8 mouse cellular contexts compared by ENCODE assay signal in genomic region chr5:129941495-129942045, GRCm38 (mm10). TPM values are rescaled to one million over a fixed set of nuclear protein-coding genes. Genes with fewer than 3 reads are reported as not detected.
DNase-seq lines count a peak whose midpoint lies in the region; ATAC-seq and TF ChIP-seq lines count a peak whose summit lies in the region.

Vkorc1l1 (plus strand) TSS chr5:129941970.

- peak; percentile 95 for ATAC-seq in forebrain, embryonic 12.5 days (ENCODE audit: low FRiP score)
- ATAC-seq in heart, postnatal 0 days (ENCODE audit: insufficient read depth, low read depth) = peak; percentile 94
- peak; percentile 92 for ATAC-seq in liver, embryonic 16.5 days (ENCODE audit: low read depth)
- ATAC-seq in neural tube, embryonic 13.5 days (ENCODE audit: low read depth) = peak; percentile 96

- 2% methylated on average over 55 of the region's 59 CpGs for WGBS in forebrain, embryonic 12.5 days
- WGBS in heart, postnatal 0 days = 1% methylated on average over 54 of the region's 59 CpGs
- whole genome bisulfite sequencing in liver, embryonic 16.5 days (ENCODE audit: insufficient replicate concordance) = under 1% methylated on average over 59 of the region's 59 CpGs
- under 1% methylated on average over 54 of the region's 59 CpGs for whole genome bisulfite sequencing in neural tube, embryonic 13.5 days

- peak within 1 kb of the TSS; percentile 59 for H3K27ac ChIP-seq in forebrain, embryonic 12.5 days
- peak within 1 kb of the TSS; percentile 76 for H3K27ac ChIP-seq in heart, postnatal 0 days (ENCODE audit: low read depth)
- H3K27ac ChIP-seq in liver, embryonic 16.5 days (ENCODE audit: low read length) = peak within 1 kb of the TSS; percentile 90
- peak within 1 kb of the TSS; percentile 81 for H3K27ac ChIP-seq in neural tube, embryonic 13.5 days (replicated peaks)
- H3K27ac ChIP-seq in testis, adult 2 months (ENCODE audit: control insufficient read depth, insufficient read depth, low read depth, low read length) = peak within 1 kb of the TSS; percentile 81

- H3K27me3 ChIP-seq in E14TG2a.4 (ENCODE audit: insufficient read depth, low read length) = no peaks in the 10 kb centered on the region
- H3K27me3 ChIP-seq in forebrain, embryonic 12.5 days = no peaks in the 10 kb centered on the region
- H3K27me3 ChIP-seq in heart, postnatal 0 days (ENCODE audit: control insufficient read depth, insufficient read depth, low read length) = no peaks in the 10 kb centered on the region
- H3K27me3 ChIP-seq in liver, embryonic 16.5 days (ENCODE audit: control insufficient read depth, insufficient read depth, low read depth, low read length) = no peaks in the 10 kb centered on the region
- H3K27me3 ChIP-seq in neural tube, embryonic 13.5 days = no peaks in the 10 kb centered on the region
- no peaks in the 10 kb centered on the region for H3K27me3 ChIP-seq in testis, adult 2 months (ENCODE audit: control insufficient read depth, insufficient read depth, low read length)

- H3K4me2 ChIP-seq in forebrain, embryonic 12.5 days = peak within 1 kb of the TSS; percentile 82
- peak within 1 kb of the TSS; percentile 69 for H3K4me2 ChIP-seq in heart, postnatal 0 days (ENCODE audit: low read depth, low read length)
- peak within 1 kb of the TSS; percentile 85 for H3K4me2 ChIP-seq in liver, embryonic 16.5 days (ENCODE audit: low read depth, low read length)
- H3K4me2 ChIP-seq in neural tube, embryonic 13.5 days = peak within 1 kb of the TSS; percentile 81

- H3K4me1 ChIP-seq in E14TG2a.4 (replicated peaks; ENCODE audit: low read depth, low read length) = peaks cover 46% of the 10 kb centered on the region
- peaks cover 13% of the 10 kb centered on the region for H3K4me1 ChIP-seq in forebrain, embryonic 12.5 days
- H3K4me1 ChIP-seq in heart, postnatal 0 days (ENCODE audit: control insufficient read depth, insufficient read depth) = peaks cover 5% of the 10 kb centered on the region; the same call in 1 of the 2 replicates
- peaks cover 19% of the 10 kb centered on the region for H3K4me1 ChIP-seq in liver, embryonic 16.5 days (ENCODE audit: control insufficient read depth, low read depth, low read length)
- H3K4me1 ChIP-seq in neural tube, embryonic 13.5 days (replicated peaks) = peaks cover 12% of the 10 kb centered on the region
- H3K4me1 ChIP-seq in testis, adult 2 months (ENCODE audit: control insufficient read depth, insufficient read depth, low read length) = peaks cover 3% of the 10 kb centered on the region

- H3K4me3 ChIP-seq in E14TG2a.4 (replicated peaks; ENCODE audit: low read length) = peak within 1 kb of the TSS; percentile 93
- H3K4me3 ChIP-seq in forebrain, embryonic 12.5 days (replicated peaks) = peak within 1 kb of the TSS; percentile 93
- H3K4me3 ChIP-seq in heart, postnatal 0 days (ENCODE audit: low read depth, low read length) = peak within 1 kb of the TSS; percentile 62
- peak within 1 kb of the TSS; percentile 94 for H3K4me3 ChIP-seq in liver, embryonic 16.5 days (ENCODE audit: low read depth, low read length)
- peak within 1 kb of the TSS; percentile 77 for H3K4me3 ChIP-seq in neural tube, embryonic 13.5 days
- H3K4me3 ChIP-seq in testis, adult 2 months (ENCODE audit: control insufficient read depth, low read depth, low read length) = peak within 1 kb of the TSS; percentile 95

- peak within 1 kb of the TSS; percentile 87 for H3K9ac ChIP-seq in forebrain, embryonic 12.5 days
- peak within 1 kb of the TSS; percentile 75 for H3K9ac ChIP-seq in heart, postnatal 0 days (replicated peaks; ENCODE audit: low read depth, low read length)
- peak within 1 kb of the TSS; percentile 91 for H3K9ac ChIP-seq in liver, embryonic 16.5 days (ENCODE audit: low read depth, low read length)
- H3K9ac ChIP-seq in neural tube, embryonic 13.5 days = peak within 1 kb of the TSS; percentile 87

- no peak for TF ChIP-seq EP300 in heart, postnatal 0 days (IDR thresholded peaks at IDR 0.05; ENCODE audit: low read depth)

- peaks cover 25% of the 10 kb centered on the region for H3K36me3 ChIP-seq in E14TG2a.4 (ENCODE audit: insufficient read depth, low read length)
- peaks cover 9% of the 10 kb centered on the region for H3K36me3 ChIP-seq in forebrain, embryonic 12.5 days (replicated peaks)
- no peaks in the 10 kb centered on the region; the same call in 1 of the 2 replicates for H3K36me3 ChIP-seq in heart, postnatal 0 days (replicated peaks; ENCODE audit: control insufficient read depth, insufficient read depth, low read length)
- peaks cover 7% of the 10 kb centered on the region; the same call in 1 of the 2 replicates for H3K36me3 ChIP-seq in liver, embryonic 16.5 days (ENCODE audit: control insufficient read depth, insufficient read depth)
- H3K36me3 ChIP-seq in neural tube, embryonic 13.5 days = no peaks in the 10 kb centered on the region
- H3K36me3 ChIP-seq in testis, adult 2 months (ENCODE audit: control insufficient read depth, insufficient read depth, low read length) = no peaks in the 10 kb centered on the region; the same call in 1 of the 2 replicates

- H3K9me3 ChIP-seq in E14TG2a.4 (ENCODE audit: low read length) = no peaks in the 10 kb centered on the region
- H3K9me3 ChIP-seq in forebrain, embryonic 12.5 days = no peaks in the 10 kb centered on the region
- no peaks in the 10 kb centered on the region for H3K9me3 ChIP-seq in heart, postnatal 0 days (replicated peaks; ENCODE audit: control insufficient read depth, low read length)
- no peaks in the 10 kb centered on the region for H3K9me3 ChIP-seq in liver, embryonic 16.5 days (replicated peaks; ENCODE audit: control insufficient read depth, low read length)
- no peaks in the 10 kb centered on the region for H3K9me3 ChIP-seq in neural tube, embryonic 13.5 days

- no peak for TF ChIP-seq CTCF in E14TG2a.4 (conservative IDR thresholded peaks at IDR 0.05; ENCODE audit: low read length)
- TF ChIP-seq CTCF in heart, postnatal 0 days (IDR thresholded peaks at IDR 0.05; ENCODE audit: low read depth) = no peak
- TF ChIP-seq CTCF in testis, adult 2 months (IDR thresholded peaks at IDR 0.05; ENCODE audit: control insufficient read depth, insufficient read depth, insufficient replicate concordance, low read depth, low read length) = 0 out of 2 replicates have a peak, but pooled peaks have one; percentile 8

- TF ChIP-seq POLR2A in testis, adult 2 months (IDR thresholded peaks at IDR 0.05; ENCODE audit: control insufficient read depth, low read depth, low read length) = 0 out of 2 replicates have a peak, but pooled peaks have one; percentile 48

- peak; percentile 100 for DNase-seq in c-Kit-positive CD71-positive TER-119-positive erythroid progenitor cells, embryonic 14.5 days (ENCODE audit: low spot score)
- peak; percentile 99 for DNase-seq in heart, postnatal 0 days (ENCODE audit: low spot score)
- DNase-seq in kidney, postnatal 4 days = peak; percentile 99

RNA-seq across cellular contexts. Expression of gene Vkorc1l1, which starts in this region (rescaled TPM):
- 41.2 and 41.3 TPM in 2 replicates for polyA plus RNA-seq in forebrain, embryonic 12.5 days (2016; fragmentation: Nextera tagmentation; extraction: Ambion mirVana)
- 17.4 and 30.8 TPM in 2 replicates for total RNA-seq in heart, postnatal 0 days (2014; rRNA removed; ENCODE audit: low replicate concordance)
- polyA plus RNA-seq in heart, postnatal 0 days (2015; fragmentation: Nextera tagmentation; extraction: Ambion mirVana) = 7.3 and 8.4 TPM in 2 replicates
- polyA plus RNA-seq in liver, embryonic 16.5 days (2015; fragmentation: Nextera tagmentation; extraction: Ambion mirVana) = 17.3 and 18.6 TPM in 2 replicates
- polyA plus RNA-seq in neural tube, embryonic 13.5 days (2015; fragmentation: Nextera tagmentation; extraction: Ambion mirVana) = 29.8 and 32.0 TPM in 2 replicates
- 12.2 and 19.9 TPM in 2 replicates for polyA plus RNA-seq in testis, adult 2 months (2012; rRNA removed)

Comparison
In these comparisons a context has a peak if more than half of its experiments do, and no peak if none do; other contexts are left out.
1. Peak in every context shown above with its lines: DNase-seq, ATAC-seq, H3K4me3 ChIP-seq and H3K27ac ChIP-seq.